Mouse (Mus musculus): ENCODE results near the gene Pkd1. TPM values are rescaled to one million over a fixed set of nuclear protein-coding genes. Genes with fewer than 3 reads are reported as not detected.

Gene Pkd1
- total and polyA plus RNA-seq, 3 experiments: 2.8 to 13.4 (median 8.3) TPM

DNA sequence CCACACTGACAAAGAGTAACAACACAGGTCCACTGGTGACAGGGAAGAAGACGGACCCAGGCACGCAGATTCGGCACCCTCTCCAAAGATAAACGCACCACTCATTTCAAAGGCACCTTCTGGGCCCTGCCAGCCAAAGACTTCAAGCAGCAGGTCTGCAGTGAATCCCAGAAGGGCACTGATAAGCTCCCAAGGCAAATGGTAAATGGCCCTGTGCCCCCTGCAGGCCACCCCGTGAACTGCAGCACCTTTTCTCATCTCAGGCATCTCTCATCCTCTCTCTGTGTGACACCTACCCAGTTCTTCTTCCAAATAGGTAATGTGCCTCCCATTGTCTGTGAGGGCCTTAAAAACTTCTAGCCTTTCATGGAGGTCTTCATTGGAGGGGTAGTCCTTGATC, 79.0 kb downstream of the Pkd1 start:
- Histone ChIP-seq H3K36me3 (replicated peaks in 1 of 2; ENCODE audit: control insufficient read depth in 1 of 2, insufficient read depth in 1 of 2, low read length in 1 of 2) (peaks cover 46 to 71% of the 10 kb centered on the region in 2 experiments), H3K9me3 (replicated peaks; ENCODE audit: low read length) (no peaks in the 10 kb centered on the region), H3K79me2 (replicated peaks; ENCODE audit: control insufficient read depth, extremely low read depth, insufficient read depth, poor library complexity, severe bottlenecking) (no peaks in the 10 kb centered on the region), H3K4me2 (ENCODE audit: insufficient read depth, low read depth, poor library complexity, severe bottlenecking) (no peak overlapping the region), H3K4me1 (ENCODE audit: control insufficient read depth in 1 of 2, insufficient read depth in 2 of 2) (peaks cover 6 to 17% of the 10 kb centered on the region in 2 experiments; a peak in 3 of 4 replicates), H3K4me3 (replicated peaks in 1 of 3; ENCODE audit: low read depth in 2 of 3, low read length in 2 of 3, poor library complexity in 1 of 3) (no peak overlapping the region), H3K27me3 (replicated peaks) (no peaks in the 10 kb centered on the region), H3K27ac (ENCODE audit: insufficient read depth, low read depth) (no peak overlapping the region), H3K9ac (ENCODE audit: insufficient read depth, low read depth) (no peak overlapping the region)
- DNase-seq (ENCODE audit: extremely low read depth): peak; percentile 68
- TF ChIP-seq ZNF384 (IDR thresholded peaks at IDR 0.05; ENCODE audit: low read depth, low read length) (no peak), RAD21 (IDR thresholded peaks at IDR 0.05; ENCODE audit: low read depth, low read length) (peak; percentile 61), SMC3 (IDR thresholded peaks at IDR 0.05; ENCODE audit: low read depth, low read length) (peak; percentile 87), CTCF (conservative IDR thresholded peaks at IDR 0.05 in 1 of 2, IDR thresholded peaks at IDR 0.05 in 1 of 2; ENCODE audit: low read depth in 2 of 2, low read length in 2 of 2) (peak; percentile 89)
- dilution Hi-C loops (cut with MboI; ENCODE audit: extremely low pct_ligation_motif_present, extremely low pct_unique_long_range_greater_than_20kb, low sequenced_read_pairs) (no loop called here), in situ Hi-C loops (cut with MboI; ENCODE audit: low pct_ligation_motif_present, low pct_unique_long_range_greater_than_20kb, low sequenced_read_pairs) (no loop called here)

DNA sequence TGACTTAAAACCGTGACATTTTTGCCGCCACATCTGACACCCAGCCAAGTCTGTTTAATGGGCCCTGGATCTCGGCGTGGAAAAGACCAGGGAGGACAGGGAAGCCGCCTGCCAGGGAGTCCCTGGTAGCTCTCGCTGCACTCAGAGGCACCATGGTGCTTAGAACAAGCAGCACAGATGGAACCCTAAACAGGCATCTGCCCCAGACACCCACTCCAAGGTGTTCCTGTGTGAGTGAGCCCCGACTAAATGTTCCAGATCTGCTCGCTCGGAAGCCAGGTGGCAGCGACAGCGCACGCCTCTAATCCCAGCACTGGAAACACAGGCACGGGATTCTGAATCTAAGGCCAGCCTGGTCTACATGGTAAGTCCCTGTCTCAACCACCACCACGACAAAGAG, 80.4 kb downstream of the Pkd1 start:
- H3K4me1 ChIP-seq (ENCODE audit: control insufficient read depth in 1 of 2, insufficient read depth in 2 of 2): peaks cover 6 to 32% of the 10 kb centered on the region in 2 experiments; a peak in 3 of 4 replicates
- H3K36me3 ChIP-seq (replicated peaks in 1 of 2; ENCODE audit: control insufficient read depth in 1 of 2, insufficient read depth in 1 of 2, low read length in 1 of 2): peaks cover 36 to 71% of the 10 kb centered on the region in 2 experiments
- H3K9me3 ChIP-seq (replicated peaks; ENCODE audit: low read length): no peaks in the 10 kb centered on the region
- no peak overlapping the region for H3K4me3 ChIP-seq (replicated peaks in 1 of 3; ENCODE audit: low read depth in 2 of 3, low read length in 2 of 3, poor library complexity in 1 of 3)
- no peaks in the 10 kb centered on the region for H3K27me3 ChIP-seq (replicated peaks)
- no peak for DNase-seq (ENCODE audit: extremely low read depth)
- TF ChIP-seq JUND (conservative IDR thresholded peaks at IDR 0.05; ENCODE audit: low read depth, low read length) (no peak), USF1 (IDR thresholded peaks at IDR 0.05; ENCODE audit: low read depth, low read length) (no peak), CHD1 (IDR thresholded peaks at IDR 0.05; ENCODE audit: low read depth, low read length) (no peak), UBTF (IDR thresholded peaks at IDR 0.05; ENCODE audit: low read depth, low read length) (no peak), MAZ (IDR thresholded peaks at IDR 0.05; ENCODE audit: low read depth, low read length) (no peak), ZKSCAN1 (IDR thresholded peaks at IDR 0.05; ENCODE audit: borderline replicate concordance, low read depth, low read length) (no peak), MYC (IDR thresholded peaks at IDR 0.05; ENCODE audit: low read depth, low read length) (no peak), ETS1 (conservative IDR thresholded peaks at IDR 0.05; ENCODE audit: low read depth, low read length) (no peak), HCFC1 (IDR thresholded peaks at IDR 0.05; ENCODE audit: low read depth, low read length) (no peak), BHLHE40 (IDR thresholded peaks at IDR 0.05; ENCODE audit: low read depth, low read length) (no peak)
- H3K4me2 ChIP-seq (ENCODE audit: insufficient read depth, low read depth, poor library complexity, severe bottlenecking): no peak overlapping the region
- in situ Hi-C loops (cut with MboI; ENCODE audit: low pct_ligation_motif_present, low pct_unique_long_range_greater_than_20kb, low sequenced_read_pairs): no loop called here
- no peak overlapping the region for H3K9ac ChIP-seq (ENCODE audit: insufficient read depth, low read depth)
- dilution Hi-C loops (cut with MboI; ENCODE audit: extremely low pct_ligation_motif_present, extremely low pct_unique_long_range_greater_than_20kb, low sequenced_read_pairs): no loop called here
- H3K27ac ChIP-seq (ENCODE audit: insufficient read depth, low read depth): no peak overlapping the region
- no peaks in the 10 kb centered on the region for H3K79me2 ChIP-seq (replicated peaks; ENCODE audit: control insufficient read depth, extremely low read depth, insufficient read depth, poor library complexity, severe bottlenecking)
